In the genomic region with DNA sequence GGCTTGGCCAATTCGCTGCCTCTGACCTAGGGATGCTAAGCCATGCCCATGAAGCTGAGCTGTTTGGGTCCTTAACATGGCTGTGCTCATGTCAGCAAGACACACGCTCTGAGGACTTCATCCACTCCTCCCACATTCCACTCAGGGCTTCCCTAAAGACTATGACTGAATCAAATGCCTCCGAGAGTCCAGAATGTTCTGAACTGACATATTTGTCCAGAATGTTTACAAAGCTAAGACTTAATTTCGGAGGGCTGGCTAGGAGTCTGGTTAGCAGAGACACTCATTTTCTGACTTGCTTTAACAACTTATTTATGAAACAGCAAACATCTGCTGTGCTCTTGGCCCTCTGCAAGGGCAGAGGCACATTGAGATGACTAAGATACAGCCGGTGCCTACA, we compare ENCODE assay signal across 16 mouse cellular contexts.
DNase-seq lines count a peak whose midpoint lies in the region; TF ChIP-seq lines count a peak whose summit lies in the region.
"Had no signal": no experiment of that assay in that cellular context is flagged by ENCODE, and none has a peak within 500 bp of the region (broad histone marks: within the 10 kb centered on the region; RNA-seq: fewer than 3 reads in every experiment).

No protein-coding gene starts in this region.

- no peaks in the 10 kb centered on the region for H3K4me1 ChIP-seq in lung, adult 2 months (ENCODE audit: control insufficient read depth, insufficient read depth, low read length)
- H3K4me1 ChIP-seq: forebrain, embryonic 10.5 days; forebrain, embryonic 13.5 days; hindbrain, embryonic 13.5 days had no signal

- no peak overlapping the region for H3K4me3 ChIP-seq in lung, adult 2 months (replicated peaks; ENCODE audit: extremely low read depth, low read depth, low read length)
- H3K4me3 ChIP-seq: forebrain, embryonic 10.5 days; forebrain, embryonic 13.5 days; hindbrain, embryonic 13.5 days had no signal

- DNase-seq in lung, postnatal 10 days, result peak; percentile 31
- DNase-seq in lung, adult 2 months, result no peak
- DNase-seq in urinary bladder, postnatal 14 days (ENCODE audit: low spot score), result peak; percentile 4
- no peak for DNase-seq in urinary bladder, adult 2 months (ENCODE audit: low spot score)
- DNase-seq in lung, postnatal 36 days, result peak; percentile 38
- DNase-seq in ovary, postnatal 14 days (ENCODE audit: low spot score), result no peak
- DNase-seq: adrenal gland, postnatal 10 days; adrenal gland, postnatal 36 days; cerebellum, adult 18-20 months; cerebellum, adult 9-10 months; cerebellum, postnatal 14 days; gastrocnemius, postnatal 10 days; gastrocnemius, postnatal 36 days had no signal

- no peak for TF ChIP-seq POLR2A in lung, adult 2 months (IDR thresholded peaks at IDR 0.05; ENCODE audit: borderline replicate concordance, extremely low read depth, low read depth, low read length)

- 64% methylated on average over 5 of the region's 5 CpGs for WGBS in lung, adult 2 months

- no peak for TF ChIP-seq CTCF in lung, adult 2 months (IDR thresholded peaks at IDR 0.05; ENCODE audit: insufficient read depth, low read length)

Comparison
In these comparisons a context has a peak if more than half of its experiments do, and no peak if none do; other contexts are left out.
1. DNase-seq: peak in lung, postnatal 10 days (single experiment), urinary bladder, postnatal 14 days (single experiment) and lung, postnatal 36 days (single experiment); none in lung, adult 2 months (single experiment), urinary bladder, adult 2 months (single experiment) and ovary, postnatal 14 days (single experiment).